Mouse (Mus musculus) bone marrow macrophage, adult 2 months (primary cell): ENCODE measurements around the gene Ralgapa2. TPM values are rescaled to one million over a fixed set of nuclear protein-coding genes. Genes with fewer than 3 reads are reported as not detected.

Experiments used
- H3K27ac ChIP-seq: 2 replicates; pipeline ENCODE4 v1.5.1; 2012; ENCODE audit warnings: low read depth, low read length; ENCODE audit not compliant: insufficient read depth
- H3K4me1 ChIP-seq: 2 replicates; pipeline ENCODE4 v1.6.1; 2012; ENCODE audit warnings: low read length; ENCODE audit not compliant: control insufficient read depth, insufficient read depth
- H3K4me3 ChIP-seq: 2 replicates; pipeline ENCODE4 v1.5.1; 2012; ENCODE audit warnings: mild to moderate bottlenecking, low read length, moderate library complexity; ENCODE audit not compliant: insufficient read depth
- CTCF ChIP-seq: IDR thresholded peaks from 2 replicates; pipeline ENCODE4 v1.5.1; 2012; ENCODE audit warnings: low read depth, mild to moderate bottlenecking, low read length, moderate library complexity
- POLR2A ChIP-seq: IDR thresholded peaks from 2 replicates; pipeline ENCODE4 v1.6.1; 2012; ENCODE audit warnings: mild to moderate bottlenecking, low read depth, low read length, borderline replicate concordance
- polyA plus RNA-seq: library from polyadenylated mRNA; stranded (reverse); fragments of >200 nt; gene quantifications from 2 replicates; pipeline ENCODE4 v1.2.4, GENCODE M21; 2012; ENCODE audit not compliant: missing spikeins, insufficient read depth, insufficient read length

The Ralgapa2 gene
- polyA plus RNA-seq, 1 experiment, result 9.1 TPM

DNA sequence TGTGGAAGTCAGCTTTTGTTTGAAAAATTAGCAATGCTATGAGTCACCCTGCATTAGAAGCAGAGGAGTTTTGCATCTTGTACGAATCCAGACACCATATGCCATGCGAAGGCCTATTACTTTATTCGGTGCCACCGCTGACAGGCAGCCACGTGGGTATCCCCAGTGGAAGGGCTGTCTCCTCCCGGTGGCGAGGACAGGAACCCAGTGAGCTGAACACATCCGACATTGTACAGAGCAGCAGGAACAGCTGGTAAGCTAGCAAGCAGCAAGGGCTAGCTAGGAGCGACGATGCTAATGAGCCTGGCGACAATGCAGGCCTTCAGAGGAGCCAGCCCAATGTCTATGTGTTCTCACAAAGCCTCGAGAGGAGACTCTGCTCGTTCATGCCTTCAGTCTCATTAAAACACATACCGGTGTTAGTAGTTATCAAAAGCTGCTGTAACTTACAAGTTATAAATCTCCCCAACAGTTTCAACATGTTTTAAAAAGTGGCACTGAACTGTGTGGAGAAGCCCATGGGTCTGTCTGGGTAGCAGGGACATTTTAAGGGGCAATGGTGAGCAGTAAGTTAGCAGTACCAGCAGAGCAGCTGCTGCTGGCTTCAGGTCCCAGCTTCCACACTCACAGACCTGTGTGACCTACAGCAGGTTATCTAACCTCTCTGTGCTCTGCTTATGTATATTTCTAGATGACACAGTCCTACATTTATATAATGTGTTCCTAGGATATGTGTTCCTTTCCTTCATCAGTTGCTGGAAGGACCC lies 221.1 kb downstream of the Ralgapa2 start:
- peaks cover 10% of the 10 kb centered on the region for H3K4me1 ChIP-seq

DNA sequence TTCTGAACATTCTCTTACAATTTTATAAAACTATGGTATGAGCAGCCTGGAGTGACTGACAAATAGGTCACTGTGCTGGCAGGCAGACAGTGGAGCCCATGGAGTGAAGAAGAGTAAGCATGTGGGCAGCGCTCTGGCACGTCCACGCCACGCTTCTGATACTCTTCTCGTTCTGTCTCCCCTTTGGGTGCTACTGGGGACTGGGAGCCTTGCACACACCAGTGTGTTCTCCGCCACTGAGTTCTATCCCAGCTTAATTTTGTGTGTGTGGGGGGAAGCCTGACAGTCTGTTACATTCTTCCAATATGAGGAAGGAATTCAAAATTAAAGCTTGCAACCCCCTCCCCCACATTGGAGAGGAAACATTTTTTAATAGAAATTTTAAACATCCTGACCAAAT lies 221.8 kb downstream of the Ralgapa2 start:
- TF ChIP-seq POLR2A (no peak), CTCF (no peak)
- H3K4me1 ChIP-seq, result peaks cover 4% of the 10 kb centered on the region
- no peak overlapping the region for H3K4me3 ChIP-seq
- H3K27ac ChIP-seq, result no peak overlapping the region

More for the DNA sequence above, 221.1 kb downstream of the Ralgapa2 start:
- Histone ChIP-seq H3K4me3 (no peak overlapping the region), H3K27ac (no peak overlapping the region)
- TF ChIP-seq CTCF (no peak), POLR2A (no peak)

DNA sequence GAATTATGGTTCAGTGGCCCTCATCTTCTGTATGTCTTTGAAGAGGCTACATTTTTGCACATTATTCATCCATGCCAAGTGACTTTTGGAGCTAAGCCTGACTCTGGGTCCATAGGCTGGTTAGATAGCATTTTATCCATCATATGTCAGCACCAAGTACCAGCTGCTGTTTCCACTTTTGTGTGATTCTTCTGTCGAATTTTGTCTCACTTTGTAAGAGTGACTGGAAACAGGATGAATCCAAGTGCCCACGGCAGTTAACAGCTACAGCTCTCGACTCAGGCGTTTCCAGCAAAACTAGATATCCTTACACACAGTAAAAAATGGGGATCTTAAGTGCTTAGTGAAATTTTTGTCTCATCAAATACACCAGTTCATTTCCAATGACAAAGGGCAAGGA lies 222.8 kb downstream of the Ralgapa2 start:
- Histone ChIP-seq H3K27ac (no peak overlapping the region), H3K4me1 (0 out of 2 replicates have a peak, but pooled peaks cover 3% of the 10 kb centered on the region), H3K4me3 (no peak overlapping the region)
- no peak for TF ChIP-seq POLR2A

DNA sequence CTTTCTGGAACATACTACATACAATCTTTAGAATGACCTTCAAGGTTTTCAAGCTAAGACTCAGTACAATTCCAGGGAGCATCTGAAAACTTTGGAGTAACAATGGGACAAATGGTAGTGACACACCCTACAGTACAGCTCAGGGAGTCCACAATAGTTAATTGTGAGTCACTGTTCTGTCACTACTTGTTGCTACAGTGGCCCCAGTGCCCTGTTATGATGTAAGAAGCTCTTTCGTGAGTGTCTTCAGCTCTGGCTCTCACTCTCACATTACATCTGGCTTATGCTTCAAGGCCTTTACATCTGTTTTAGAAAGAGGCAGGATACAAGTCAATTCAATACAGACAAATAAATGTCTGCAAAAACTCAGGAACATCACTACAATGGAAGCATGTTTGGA lies 223.8 kb downstream of the Ralgapa2 start:
- Histone ChIP-seq H3K4me3 (no peak overlapping the region), H3K4me1 (0 out of 2 replicates have a peak, but pooled peaks cover 3% of the 10 kb centered on the region), H3K27ac (no peak overlapping the region)
- no peak for TF ChIP-seq CTCF
- no peak for TF ChIP-seq POLR2A

DNA sequence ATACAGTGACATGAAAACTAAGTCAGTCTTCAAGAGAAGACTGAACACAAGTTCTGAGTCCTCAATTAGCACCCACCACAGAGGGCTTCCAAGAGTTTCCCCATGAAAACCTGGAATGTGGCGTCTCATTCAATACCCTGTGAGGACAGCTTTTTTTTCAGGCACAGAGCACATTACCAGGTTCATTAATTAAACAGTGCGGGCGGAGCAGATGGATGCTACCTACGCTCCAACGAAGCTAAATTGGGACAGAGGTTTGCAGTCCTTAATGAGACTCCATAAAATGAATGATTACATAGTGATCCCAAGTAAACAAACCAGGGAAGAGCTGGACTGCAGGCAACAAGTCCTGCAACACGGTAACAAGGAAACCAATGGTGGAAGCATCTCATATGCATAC lies 224.6 kb downstream of the Ralgapa2 start:
- H3K27ac ChIP-seq, result no peak overlapping the region
- H3K4me3 ChIP-seq, result no peak overlapping the region
- no peak for TF ChIP-seq POLR2A
- TF ChIP-seq CTCF, result no peak
- H3K4me1 ChIP-seq, result 0 out of 2 replicates have a peak, but pooled peaks cover 3% of the 10 kb centered on the region

DNA sequence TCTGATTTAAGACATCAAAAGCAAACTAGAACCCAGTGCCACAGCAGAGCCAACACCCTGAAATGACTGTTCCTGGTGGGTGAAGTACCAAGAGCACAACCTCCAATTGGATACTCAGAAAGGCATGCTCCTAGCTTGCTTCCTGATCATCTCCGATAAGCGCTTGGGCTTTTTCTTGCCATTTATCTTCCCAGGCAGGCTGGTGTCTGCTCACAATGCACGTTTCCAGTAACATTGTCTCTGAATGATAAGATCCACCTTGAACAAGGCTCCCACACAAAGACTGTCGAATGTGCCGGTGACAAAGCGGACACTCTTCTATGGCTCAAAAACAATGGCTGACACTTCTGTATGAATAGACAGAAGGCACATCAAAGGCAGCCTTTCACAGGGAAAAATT lies 230.8 kb downstream of the Ralgapa2 start:
- no peaks in the 10 kb centered on the region for H3K4me1 ChIP-seq
- TF ChIP-seq POLR2A (no peak), CTCF (no peak)
- H3K4me3 ChIP-seq, result no peak overlapping the region
- no peak overlapping the region for H3K27ac ChIP-seq

DNA sequence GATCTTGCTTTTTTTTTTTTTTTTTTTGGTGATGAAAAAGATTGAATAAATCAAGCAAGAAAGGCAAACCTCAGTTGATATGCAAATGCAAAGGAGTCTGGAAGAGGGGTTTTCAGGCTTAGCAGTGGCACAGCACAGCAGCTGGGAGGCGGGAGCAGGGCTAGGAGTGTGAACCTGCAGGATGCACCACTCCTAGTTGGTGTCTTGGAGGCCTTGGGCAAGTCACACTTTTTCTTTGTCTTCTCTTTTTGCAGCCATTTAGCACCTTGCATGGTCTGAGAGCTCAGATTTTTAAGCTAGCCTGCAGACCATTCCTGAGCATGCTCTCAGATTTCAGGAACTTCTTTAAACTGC lies 231.2 kb downstream of the Ralgapa2 start:
- no peak overlapping the region for H3K27ac ChIP-seq
- TF ChIP-seq CTCF (no peak), POLR2A (no peak)
- H3K4me3 ChIP-seq, result no peak overlapping the region
- H3K4me1 ChIP-seq, result no peaks in the 10 kb centered on the region

DNA sequence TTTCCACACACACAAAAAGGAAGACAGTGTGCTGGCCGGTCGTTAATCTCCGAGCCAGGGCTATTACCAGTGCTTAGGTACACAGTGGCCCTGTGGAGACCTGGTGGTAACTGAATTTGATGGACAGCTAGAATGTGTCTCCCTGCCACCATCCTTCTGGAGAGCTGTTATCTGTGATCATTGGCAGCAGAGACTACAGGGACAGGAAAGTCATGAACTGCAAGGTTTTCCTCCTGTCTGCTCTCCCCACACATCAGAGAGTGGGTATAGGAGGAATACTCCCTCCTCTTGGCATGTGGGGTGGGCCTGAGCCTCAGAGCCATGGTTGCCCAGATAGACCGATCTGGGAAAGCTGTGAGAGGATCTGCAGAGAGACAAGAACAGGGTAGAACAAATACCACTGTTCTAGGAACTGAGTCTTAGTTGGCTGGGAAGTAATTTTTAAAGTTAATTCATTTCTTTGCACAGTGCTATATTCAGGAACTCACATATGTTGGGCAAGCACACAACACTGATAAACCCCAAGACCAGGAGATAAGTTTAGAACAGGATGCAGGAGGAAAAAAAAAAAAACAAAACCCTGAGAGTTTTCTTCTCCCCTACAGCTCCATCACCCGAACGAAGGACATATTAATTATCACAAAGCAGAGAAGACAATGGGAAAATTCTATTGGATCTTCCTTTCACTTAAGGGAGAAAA lies 231.8 kb downstream of the Ralgapa2 start:
- TF ChIP-seq CTCF (no peak), POLR2A (no peak)
- Histone ChIP-seq H3K27ac (no peak overlapping the region), H3K4me3 (no peak overlapping the region), H3K4me1 (no peaks in the 10 kb centered on the region)

DNA sequence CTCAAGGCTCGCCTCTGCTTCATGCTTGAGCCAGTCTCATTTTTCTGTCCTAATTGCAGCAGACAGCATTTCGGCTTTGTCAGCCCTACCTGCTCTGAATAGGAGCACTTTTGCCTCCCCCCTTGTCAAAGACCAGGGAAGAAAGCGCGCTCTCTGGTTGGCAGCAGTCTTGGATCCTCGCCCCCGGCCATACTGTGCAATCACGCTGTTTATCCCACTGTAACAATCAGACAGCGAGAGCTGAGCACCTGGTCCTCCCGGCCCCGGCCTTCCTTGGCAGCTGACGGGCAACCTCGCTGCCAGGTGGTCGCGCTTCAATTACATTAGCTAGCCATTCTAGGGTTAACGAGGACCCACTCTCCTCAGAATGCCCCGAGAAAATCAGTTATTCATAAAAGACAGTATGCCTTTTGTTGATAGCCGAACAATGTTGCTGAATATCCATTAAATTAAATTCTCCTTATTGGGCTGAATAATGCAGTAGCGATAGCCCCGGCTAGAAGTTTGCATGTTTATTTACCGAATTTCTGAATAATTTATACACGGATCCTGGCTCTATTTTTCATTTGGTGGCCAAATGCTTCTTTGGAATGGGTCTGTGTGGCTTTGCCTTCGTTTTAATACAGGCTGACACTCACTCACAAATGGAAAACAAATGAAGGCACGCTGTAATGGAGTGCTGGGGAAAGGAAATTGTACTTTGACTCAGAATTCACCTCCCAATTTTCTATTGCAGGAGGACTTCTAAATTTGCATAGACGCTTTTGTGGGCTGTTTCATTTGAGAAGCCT lies 232.5 kb downstream of the Ralgapa2 start:
- TF ChIP-seq POLR2A (no peak), CTCF (no peak)
- Histone ChIP-seq H3K4me1 (no peaks in the 10 kb centered on the region), H3K4me3 (no peak overlapping the region), H3K27ac (no peak overlapping the region)

DNA sequence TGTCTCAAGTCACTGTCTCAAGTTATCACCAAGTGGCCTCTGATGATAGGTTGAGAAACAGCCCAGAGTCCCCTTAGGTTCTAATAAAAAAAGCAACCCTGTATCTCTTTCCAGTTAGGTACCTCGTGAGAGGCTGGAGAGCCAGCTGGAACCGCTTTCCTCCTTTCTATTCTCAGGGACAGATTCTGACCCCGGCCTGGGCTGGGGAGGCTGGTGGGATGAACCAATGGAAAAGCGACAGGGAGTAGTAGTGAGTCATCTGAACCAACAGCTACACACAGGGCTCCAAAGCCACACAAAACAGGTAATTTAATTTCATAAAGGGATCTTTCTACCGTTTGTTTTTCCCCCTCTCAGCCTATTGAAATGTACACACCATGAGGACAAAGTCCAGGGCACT lies 233.8 kb downstream of the Ralgapa2 start:
- H3K4me1 ChIP-seq, result no peaks in the 10 kb centered on the region

More for the DNA sequence above, 233.8 kb downstream of the Ralgapa2 start:
- TF ChIP-seq CTCF (no peak), POLR2A (no peak)
- no peak overlapping the region for H3K27ac ChIP-seq
- no peak overlapping the region for H3K4me3 ChIP-seq
